Mouse (Mus musculus) spleen, adult 2 months (tissue): ENCODE data around the gene Agpat2.

Experiments used
- CTCF ChIP-seq: fragments of 200-500 bp; IDR thresholded peaks from 2 replicates; pipeline ENCODE4 v1.5.1; 2011; ENCODE audit warnings: mild to moderate bottlenecking, inconsistent platforms; ENCODE audit not compliant: insufficient read depth, insufficient read length, insufficient replicate concordance; ENCODE audit errors: extremely low read depth
- POLR2A ChIP-seq: fragments of 200-500 bp; IDR thresholded peaks from 2 replicates; pipeline ENCODE4 v1.6.1; 2011; ENCODE audit warnings: low read depth, low read length, inconsistent platforms

GRCm38 (mm10) chr2:26638039-26638438 lies 33.8 kb upstream of the Agpat2 start:
- TF ChIP-seq CTCF, result no peak
- TF ChIP-seq POLR2A, result no peak
